Mouse (Mus musculus): ENCODE results near the gene Gsg1. TPM values are rescaled to one million over a fixed set of nuclear protein-coding genes. Genes with fewer than 3 reads are reported as not detected.

The Gsg1 gene
- polyA plus RNA-seq (2016; fragmentation: Nextera tagmentation; extraction: Ambion mirVana), result 0.80 and 1.5 TPM in 2 replicates

GRCm38 (mm10) chr6:135254153-135254552 is at the start of gene Gsg1:
TSS of gene Gsg1 (minus strand) at chr6:135254351.
- no peaks in the 10 kb centered on the region for H3K36me3 ChIP-seq
- 75% methylated on average over 7 of the region's 7 CpGs for WGBS
- peaks cover 18% of the 10 kb centered on the region; the same call in 1 of the 2 replicates for H3K27me3 ChIP-seq (ENCODE audit: low read depth, poor library complexity, severe bottlenecking)
- H3K4me3 ChIP-seq, result no peak within 1 kb of the TSS
- no peak for DNase-seq (ENCODE audit: low spot score)
- H3K4me1 ChIP-seq, result peaks cover 31% of the 10 kb centered on the region
- peak within 1 kb of the TSS; percentile 79 for H3K27ac ChIP-seq
- no peaks in the 10 kb centered on the region for H3K9me3 ChIP-seq (replicated peaks)

- H3K4me1 ChIP-seq, result peaks cover 6% of the 10 kb centered on the region; the same call in 1 of the 2 replicates
- H3K27ac ChIP-seq, result no peak overlapping the region
- no peak overlapping the region for H3K4me3 ChIP-seq
- 86% methylated on average over 10 of the region's 10 CpGs for WGBS
- H3K27me3 ChIP-seq (ENCODE audit: low read depth, poor library complexity, severe bottlenecking), result no peaks in the 10 kb centered on the region
- no peak for DNase-seq (ENCODE audit: low spot score)
- H3K36me3 ChIP-seq, result no peaks in the 10 kb centered on the region
- H3K9me3 ChIP-seq (replicated peaks), result no peaks in the 10 kb centered on the region
Observed at GRCm38 (mm10) chr6:135302421-135303125, 48.4 kb upstream of the Gsg1 start.

DNA sequence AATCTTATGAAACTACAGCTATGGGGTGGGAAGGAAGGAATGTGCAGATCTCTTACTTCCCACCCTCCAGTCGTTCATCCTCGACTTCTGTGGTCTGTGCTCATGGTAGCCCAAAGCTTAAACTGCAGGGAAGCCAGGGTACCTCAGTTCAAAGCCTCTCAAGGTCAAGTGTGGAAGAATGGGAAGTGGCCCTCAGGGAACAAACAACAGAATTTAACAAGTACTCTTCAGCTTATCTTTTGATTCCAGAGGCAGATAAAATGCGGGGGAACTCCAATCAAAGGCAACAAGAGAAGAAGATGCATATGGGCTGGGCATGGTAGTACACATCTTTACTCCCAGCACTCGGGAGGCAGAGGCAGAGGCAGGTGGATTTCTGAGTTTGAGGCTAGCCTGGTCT is 46.3 kb upstream of the Gsg1 start:
- peaks cover 8% of the 10 kb centered on the region; the same call in 1 of the 2 replicates for H3K4me1 ChIP-seq
- no peaks in the 10 kb centered on the region for H3K36me3 ChIP-seq
- no peaks in the 10 kb centered on the region for H3K9me3 ChIP-seq (replicated peaks)
- no peak overlapping the region for H3K4me3 ChIP-seq
- H3K27me3 ChIP-seq (ENCODE audit: low read depth, poor library complexity, severe bottlenecking), result no peaks in the 10 kb centered on the region
- 89% methylated on average over 4 of the region's 4 CpGs for WGBS
- no peak overlapping the region for H3K27ac ChIP-seq
- no peak for DNase-seq (ENCODE audit: low spot score)

- peaks cover 7% of the 10 kb centered on the region; the same call in 1 of the 2 replicates for H3K4me1 ChIP-seq
- H3K27me3 ChIP-seq (ENCODE audit: low read depth, poor library complexity, severe bottlenecking), result no peaks in the 10 kb centered on the region
- WGBS, result 86% methylated on average over 7 of the region's 7 CpGs
- no peak for DNase-seq (ENCODE audit: low spot score)
- no peak overlapping the region for H3K4me3 ChIP-seq
- H3K9me3 ChIP-seq (replicated peaks), result no peaks in the 10 kb centered on the region
- H3K27ac ChIP-seq, result no peak overlapping the region
- H3K36me3 ChIP-seq, result no peaks in the 10 kb centered on the region
Observed at GRCm38 (mm10) chr6:135299024-135299550, 44.9 kb upstream of the Gsg1 start.

DNA sequence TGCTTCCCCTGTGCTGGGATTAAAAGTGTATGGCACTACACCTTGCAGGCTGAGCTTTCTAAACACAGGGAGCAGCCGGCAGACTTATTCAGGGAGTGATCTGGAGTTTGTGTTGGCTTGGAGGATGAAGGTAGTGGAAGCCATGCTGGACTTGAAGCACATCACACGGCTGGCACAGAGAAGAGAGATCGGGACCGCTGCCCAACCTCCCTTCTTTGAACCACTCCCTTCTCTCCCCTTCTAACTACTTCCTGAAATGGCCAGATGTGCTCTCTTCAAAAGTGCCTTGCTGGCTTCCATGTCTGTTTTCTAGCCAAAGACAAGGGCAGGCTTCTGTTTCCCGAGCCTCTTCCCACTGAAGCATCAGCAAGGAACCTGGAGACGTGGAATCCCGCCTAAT is 43.4 kb upstream of the Gsg1 start:
- WGBS, result 83% methylated on average over 7 of the region's 7 CpGs
- H3K36me3 ChIP-seq, result no peaks in the 10 kb centered on the region
- no peak for DNase-seq (ENCODE audit: low spot score)
- no peaks in the 10 kb centered on the region for H3K9me3 ChIP-seq (replicated peaks)
- H3K27me3 ChIP-seq (ENCODE audit: low read depth, poor library complexity, severe bottlenecking), result no peaks in the 10 kb centered on the region
- peaks cover 7% of the 10 kb centered on the region; the same call in 1 of the 2 replicates for H3K4me1 ChIP-seq
- no peak overlapping the region for H3K4me3 ChIP-seq
- no peak overlapping the region for H3K27ac ChIP-seq

DNA sequence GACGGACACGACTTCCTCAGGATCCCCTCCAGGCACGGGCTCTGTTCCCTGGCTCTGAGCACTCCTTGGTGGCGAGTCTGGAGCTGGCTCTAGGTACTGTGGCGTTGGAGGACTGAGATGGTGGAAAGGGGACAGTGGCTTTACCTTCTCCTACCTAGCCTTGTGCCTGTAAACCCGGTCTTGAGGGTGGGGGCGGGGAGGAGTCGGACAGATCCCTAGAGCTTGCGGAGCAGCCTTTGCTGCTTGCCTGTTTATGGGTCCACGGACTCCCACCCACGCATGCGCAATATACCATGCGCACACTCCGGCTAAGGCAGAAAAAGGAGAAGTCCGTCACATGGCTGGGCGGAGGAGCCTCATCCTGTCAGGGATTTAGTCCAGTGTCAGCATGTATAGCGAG is 42.1 kb upstream of the Gsg1 start:
- Histone ChIP-seq H3K9me3 (replicated peaks) (no peaks in the 10 kb centered on the region), H3K27ac (no peak overlapping the region)
- WGBS, result 84% methylated on average over 17 of the region's 17 CpGs

GRCm38 (mm10) chr6:135295082-135295861 is 41.1 kb upstream of the Gsg1 start:
- 77% methylated on average over 11 of the region's 11 CpGs for WGBS
- Histone ChIP-seq H3K27me3 (ENCODE audit: low read depth, poor library complexity, severe bottlenecking) (no peaks in the 10 kb centered on the region), H3K4me3 (no peak overlapping the region), H3K36me3 (no peaks in the 10 kb centered on the region), H3K27ac (no peak overlapping the region), H3K4me1 (peaks cover 7% of the 10 kb centered on the region; the same call in 1 of the 2 replicates), H3K9me3 (replicated peaks) (no peaks in the 10 kb centered on the region)
- DNase-seq (ENCODE audit: low spot score), result no peak

More for the DNA sequence above, 42.1 kb upstream of the Gsg1 start:
- no peaks in the 10 kb centered on the region for H3K27me3 ChIP-seq (ENCODE audit: low read depth, poor library complexity, severe bottlenecking)
- no peak overlapping the region for H3K4me3 ChIP-seq
- no peak for DNase-seq (ENCODE audit: low spot score)
- no peaks in the 10 kb centered on the region for H3K36me3 ChIP-seq
- peaks cover 7% of the 10 kb centered on the region; the same call in 1 of the 2 replicates for H3K4me1 ChIP-seq

DNA sequence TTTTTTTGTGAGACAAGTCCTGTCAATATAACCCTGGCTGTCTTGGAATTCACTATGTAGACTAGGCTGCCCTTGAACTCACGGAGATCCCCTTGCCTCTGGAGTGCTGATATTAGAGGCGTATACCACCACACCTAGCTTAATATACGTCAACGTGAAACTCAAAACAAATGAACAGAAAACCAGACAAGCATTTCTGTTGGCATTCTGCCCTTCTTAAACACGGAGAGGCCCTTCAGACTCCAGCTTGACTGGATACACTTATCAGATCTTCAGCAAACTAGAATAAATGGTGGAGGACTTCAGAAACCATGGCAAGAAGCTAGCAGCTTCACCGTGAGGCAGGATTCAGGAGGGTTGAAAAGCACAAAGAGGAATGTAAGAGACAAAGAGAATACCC is 40.0 kb upstream of the Gsg1 start:
- 87% methylated on average over 6 of the region's 6 CpGs for WGBS

DNA sequence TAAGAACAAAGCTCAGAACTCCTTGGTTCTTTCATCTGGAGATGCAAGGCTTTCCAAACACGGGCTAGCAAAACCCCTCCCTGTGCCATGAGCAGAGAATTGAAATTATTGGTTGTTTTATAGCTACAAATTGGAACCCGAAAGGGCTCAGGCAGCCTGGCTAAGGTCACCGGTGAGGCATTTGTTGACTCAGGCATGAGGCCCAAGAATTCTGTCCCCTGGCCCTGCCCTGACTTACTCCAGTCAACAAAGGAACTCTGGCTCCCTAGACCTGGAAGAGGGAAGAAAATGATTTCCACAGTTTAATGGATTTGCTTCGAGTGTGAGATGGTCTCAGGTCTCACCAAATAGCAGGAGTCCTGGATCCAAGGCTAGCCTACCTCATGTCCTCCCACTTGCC is 38.2 kb upstream of the Gsg1 start:
- H3K4me1 ChIP-seq, result peaks cover 7% of the 10 kb centered on the region; the same call in 1 of the 2 replicates
- no peaks in the 10 kb centered on the region for H3K36me3 ChIP-seq
- DNase-seq (ENCODE audit: low spot score), result no peak
- WGBS, result 79% methylated on average over 4 of the region's 4 CpGs
- no peaks in the 10 kb centered on the region for H3K9me3 ChIP-seq (replicated peaks)
- no peak overlapping the region for H3K27ac ChIP-seq
- no peaks in the 10 kb centered on the region for H3K27me3 ChIP-seq (ENCODE audit: low read depth, poor library complexity, severe bottlenecking)
- no peak overlapping the region for H3K4me3 ChIP-seq

More for the DNA sequence above, 40.0 kb upstream of the Gsg1 start:
- no peaks in the 10 kb centered on the region for H3K9me3 ChIP-seq (replicated peaks)
- no peaks in the 10 kb centered on the region for H3K27me3 ChIP-seq (ENCODE audit: low read depth, poor library complexity, severe bottlenecking)
- peaks cover 7% of the 10 kb centered on the region; the same call in 1 of the 2 replicates for H3K4me1 ChIP-seq
- H3K36me3 ChIP-seq, result no peaks in the 10 kb centered on the region
- no peak overlapping the region for H3K27ac ChIP-seq
- no peak for DNase-seq (ENCODE audit: low spot score)
- no peak overlapping the region for H3K4me3 ChIP-seq

- DNase-seq (ENCODE audit: low spot score), result peak; percentile 64
- Histone ChIP-seq H3K36me3 (no peaks in the 10 kb centered on the region), H3K27me3 (ENCODE audit: low read depth, poor library complexity, severe bottlenecking) (no peaks in the 10 kb centered on the region), H3K9me3 (replicated peaks) (no peaks in the 10 kb centered on the region), H3K4me1 (peaks cover 23% of the 10 kb centered on the region), H3K4me3 (no peak overlapping the region), H3K27ac (no peak overlapping the region; the same call in 1 of the 2 replicates)
- WGBS, result 10% methylated on average over 10 of the region's 10 CpGs
Observed at GRCm38 (mm10) chr6:135279856-135280255, 25.7 kb upstream of the Gsg1 start.

GRCm38 (mm10) chr6:135279286-135279685 is 25.1 kb upstream of the Gsg1 start:
- Histone ChIP-seq H3K4me3 (no peak overlapping the region), H3K4me1 (peaks cover 23% of the 10 kb centered on the region), H3K9me3 (replicated peaks) (no peaks in the 10 kb centered on the region), H3K36me3 (no peaks in the 10 kb centered on the region), H3K27ac (no peak overlapping the region; the same call in 1 of the 2 replicates), H3K27me3 (ENCODE audit: low read depth, poor library complexity, severe bottlenecking) (no peaks in the 10 kb centered on the region)
- DNase-seq (ENCODE audit: low spot score), result no peak
- WGBS, result 65% methylated on average over 5 of the region's 5 CpGs

DNA sequence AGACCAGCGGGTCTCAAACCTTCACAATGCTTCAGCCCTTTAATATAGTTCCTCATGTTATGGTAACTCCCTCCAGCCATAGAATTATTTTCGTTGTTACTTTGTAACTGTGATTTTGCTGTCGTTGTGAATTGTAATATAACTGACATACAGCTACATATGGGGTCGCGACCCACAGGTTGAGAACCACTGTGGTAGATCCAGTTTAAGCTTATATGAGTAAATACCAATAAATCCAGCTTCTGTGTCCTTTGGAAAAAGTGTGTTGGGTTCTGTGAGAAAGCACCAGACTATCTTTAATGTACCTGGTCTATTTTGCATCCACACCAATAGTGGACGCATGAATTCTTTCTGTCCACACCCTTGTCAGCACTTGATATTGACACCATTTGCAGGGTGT is 24.2 kb upstream of the Gsg1 start:
- Histone ChIP-seq H3K27me3 (ENCODE audit: low read depth, poor library complexity, severe bottlenecking) (no peaks in the 10 kb centered on the region), H3K4me1 (peaks cover 23% of the 10 kb centered on the region), H3K36me3 (no peaks in the 10 kb centered on the region), H3K9me3 (replicated peaks) (no peaks in the 10 kb centered on the region), H3K27ac (no peak overlapping the region), H3K4me3 (no peak overlapping the region)
- DNase-seq (ENCODE audit: low spot score), result no peak
- WGBS, result 91% methylated on average over 6 of the region's 6 CpGs
